Mouse (Mus musculus) cerebellum, adult 9-11 months (tissue): ENCODE measurements at regions not wholly inside any gene's neighbourhood (a gene's known extent, or its start where the extent isn't known, plus 50 kb on each side); places are given as distances from the start of the nearest gene placed in this dataset.

Experiments
- DNase-seq: peaks from one replicate; pipeline ENCODE4 v3.0.0; 2022

GRCm38 (mm10) chr2:71694758-71695310, 50.6 kb upstream of the Itga6 start:
- no peak for DNase-seq
